Mouse (Mus musculus): Measurements from ENCODE around the gene Lrp10. TPM values are rescaled to one million over a fixed set of nuclear protein-coding genes. Genes with fewer than 3 reads are reported as not detected.

The Lrp10 gene
- total and polyA plus RNA-seq, 2 experiments from 2014 or later: 54.4 to 81.5 TPM

DNA sequence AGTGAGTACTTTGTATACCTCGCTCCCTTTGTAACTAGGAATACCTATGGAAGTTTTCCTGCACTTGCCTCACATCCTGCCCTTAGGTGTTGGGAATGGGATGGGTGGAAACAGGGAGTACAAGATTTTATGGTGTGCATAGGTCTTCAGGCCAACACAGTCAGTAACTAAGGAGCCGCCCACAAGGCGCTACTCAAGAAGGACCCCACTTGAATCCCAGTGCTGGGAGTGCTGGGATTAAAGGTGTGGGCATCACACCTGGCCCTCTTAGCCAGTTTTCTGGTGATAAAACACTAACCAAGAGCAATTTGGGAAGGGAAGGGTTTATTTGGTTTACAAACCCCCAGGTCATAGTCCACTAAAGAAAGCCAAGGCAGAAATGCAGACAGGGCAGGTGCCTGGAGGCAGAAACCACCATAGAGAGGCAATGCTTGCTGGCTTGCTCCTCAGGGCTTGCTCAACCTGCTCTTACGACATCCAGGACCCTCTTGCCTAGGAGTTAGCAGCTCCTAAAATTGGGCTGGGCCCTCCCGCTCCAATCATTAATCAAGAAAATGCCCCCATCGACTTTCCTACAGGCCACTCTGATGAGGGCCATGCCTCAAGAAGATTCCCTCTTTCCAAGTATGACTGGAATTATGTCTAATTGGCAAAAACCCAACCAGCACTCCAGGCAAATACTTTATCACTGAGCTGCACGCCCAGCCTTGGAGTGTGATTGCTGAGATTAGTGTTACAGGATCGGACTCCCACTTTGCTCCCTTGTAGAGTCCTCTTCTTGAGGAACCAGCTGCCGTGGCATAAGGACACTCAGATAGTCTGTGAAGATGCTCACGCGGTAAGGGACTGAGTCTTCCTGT lies 9.0 kb upstream of the Lrp10 start:
- TF ChIP-seq CTCF (IDR thresholded peaks at IDR 0.05; ENCODE audit: low read depth) (no peak), EP300 (IDR thresholded peaks at IDR 0.05; ENCODE audit: low read depth) (no peak)
- H3K4me1 ChIP-seq (ENCODE audit: control insufficient read depth, insufficient read depth): no peaks in the 10 kb centered on the region
- no peaks in the 10 kb centered on the region for H3K36me3 ChIP-seq (replicated peaks; ENCODE audit: control insufficient read depth, insufficient read depth, low read length)
- H3K9ac ChIP-seq (replicated peaks; ENCODE audit: low read depth, low read length): no peak overlapping the region
- no peaks in the 10 kb centered on the region for H3K27me3 ChIP-seq (ENCODE audit: control insufficient read depth, insufficient read depth, low read length)
- H3K27ac ChIP-seq (ENCODE audit: low read depth): no peak overlapping the region
- WGBS: 60% methylated on average over 11 of the region's 11 CpGs
- no peak overlapping the region for H3K4me3 ChIP-seq (ENCODE audit: low read depth, low read length)
- no peak for DNase-seq (ENCODE audit: low spot score)
- no peaks in the 10 kb centered on the region for H3K9me3 ChIP-seq (replicated peaks; ENCODE audit: control insufficient read depth, low read length)
- H3K4me2 ChIP-seq (ENCODE audit: low read depth, low read length): no peak overlapping the region
- no peak for ATAC-seq (ENCODE audit: insufficient read depth, low read depth)

GRCm38 (mm10) chr14:54457907-54458569 lies 5.9 kb upstream of the Lrp10 start:
- 60% methylated on average over 14 of the region's 14 CpGs for WGBS
- ATAC-seq (ENCODE audit: insufficient read depth, low read depth): no peak

DNA sequence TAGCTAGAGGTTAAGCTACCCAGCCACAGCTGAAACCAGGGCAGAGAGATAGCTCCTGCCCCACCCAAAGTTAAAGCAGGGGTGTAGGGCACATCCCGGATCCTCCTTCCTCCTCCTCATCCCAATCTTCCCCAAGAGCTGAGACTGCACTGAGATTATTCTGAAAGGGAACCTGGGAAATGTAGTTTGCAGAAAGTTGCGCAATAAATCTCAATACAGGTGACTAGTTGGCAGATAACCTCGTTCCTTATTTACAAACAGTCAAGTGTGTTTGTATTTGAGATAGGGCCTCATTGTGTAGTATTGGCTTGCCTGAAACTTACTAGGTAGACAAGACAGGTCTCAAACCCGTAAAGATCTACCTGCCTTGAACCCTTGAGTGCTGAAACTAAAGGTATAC lies 1.8 kb upstream of the Lrp10 start:
- no peaks in the 10 kb centered on the region for H3K9me3 ChIP-seq (replicated peaks; ENCODE audit: control insufficient read depth, low read length)
- no peak for TF ChIP-seq CTCF (IDR thresholded peaks at IDR 0.05; ENCODE audit: low read depth)
- TF ChIP-seq EP300 (IDR thresholded peaks at IDR 0.05; ENCODE audit: low read depth): no peak
- H3K4me3 ChIP-seq (ENCODE audit: low read depth, low read length): no peak overlapping the region
- peaks cover 10% of the 10 kb centered on the region for H3K36me3 ChIP-seq (replicated peaks; ENCODE audit: control insufficient read depth, insufficient read depth, low read length)
- no peaks in the 10 kb centered on the region for H3K4me1 ChIP-seq (ENCODE audit: control insufficient read depth, insufficient read depth)
- ATAC-seq (ENCODE audit: insufficient read depth, low read depth): no peak
- no peak overlapping the region for H3K27ac ChIP-seq (ENCODE audit: low read depth)
- H3K9ac ChIP-seq (replicated peaks; ENCODE audit: low read depth, low read length): no peak overlapping the region
- H3K4me2 ChIP-seq (ENCODE audit: low read depth, low read length): no peak overlapping the region
- no peak for DNase-seq (ENCODE audit: low spot score)
- H3K27me3 ChIP-seq (ENCODE audit: control insufficient read depth, insufficient read depth, low read length): no peaks in the 10 kb centered on the region
- 75% methylated on average over 4 of the region's 4 CpGs for WGBS

More at GRCm38 (mm10) chr14:54457907-54458569, 5.9 kb upstream of the Lrp10 start:
- Histone ChIP-seq H3K27ac (ENCODE audit: low read depth) (no peak overlapping the region), H3K27me3 (ENCODE audit: control insufficient read depth, insufficient read depth, low read length) (no peaks in the 10 kb centered on the region), H3K9me3 (replicated peaks; ENCODE audit: control insufficient read depth, low read length) (no peaks in the 10 kb centered on the region), H3K4me2 (ENCODE audit: low read depth, low read length) (no peak overlapping the region), H3K36me3 (replicated peaks; ENCODE audit: control insufficient read depth, insufficient read depth, low read length) (no peaks in the 10 kb centered on the region), H3K4me3 (ENCODE audit: low read depth, low read length) (no peak overlapping the region), H3K9ac (replicated peaks; ENCODE audit: low read depth, low read length) (no peak overlapping the region), H3K4me1 (ENCODE audit: control insufficient read depth, insufficient read depth) (no peaks in the 10 kb centered on the region)
- DNase-seq (ENCODE audit: low spot score): no peak
- no peak for TF ChIP-seq CTCF (IDR thresholded peaks at IDR 0.05; ENCODE audit: low read depth)
- TF ChIP-seq EP300 (IDR thresholded peaks at IDR 0.05; ENCODE audit: low read depth): no peak

DNA sequence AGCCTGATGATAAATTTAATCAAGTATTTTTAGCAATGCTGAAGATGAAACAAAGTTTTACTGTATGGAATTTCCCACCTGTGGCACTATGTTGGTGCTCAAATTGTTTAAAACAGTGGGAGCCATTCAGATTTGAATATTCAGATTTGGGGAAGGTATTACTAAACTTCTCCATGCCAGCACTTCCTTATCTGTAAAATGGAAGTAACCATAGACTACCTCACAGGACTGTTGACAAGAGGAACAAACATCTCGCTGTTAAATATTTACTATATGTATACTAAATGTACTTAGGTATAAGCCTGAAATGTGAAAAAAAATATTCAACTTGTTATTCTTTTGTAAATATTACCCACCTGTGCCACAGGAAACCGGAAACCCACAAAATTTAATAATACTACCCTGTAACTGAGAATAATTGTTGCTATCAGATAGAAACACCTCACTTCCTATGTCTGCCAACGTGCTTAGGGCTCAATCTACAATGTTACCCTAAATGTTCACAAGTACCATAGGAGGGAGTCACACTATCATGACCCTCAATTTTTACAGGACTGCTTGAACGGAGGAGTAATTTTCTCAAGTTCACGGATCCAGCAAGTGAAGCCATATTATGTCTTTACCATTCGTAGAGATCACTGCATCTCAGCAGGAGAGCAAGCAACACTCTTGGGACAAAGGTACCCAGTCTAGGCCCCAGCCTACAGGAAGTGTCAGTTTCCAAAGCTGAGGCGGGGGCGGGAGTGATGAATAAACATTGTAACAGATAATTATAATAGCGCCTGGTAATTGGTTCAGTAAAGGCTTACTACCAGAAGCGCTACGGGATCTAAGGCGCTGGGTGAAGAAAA lies 604 bp upstream of the Lrp10 start:
- no peaks in the 10 kb centered on the region for H3K27me3 ChIP-seq (ENCODE audit: control insufficient read depth, insufficient read depth, low read length)
- peak overlapping the region; percentile 91 for H3K27ac ChIP-seq (ENCODE audit: low read depth)
- DNase-seq (ENCODE audit: low spot score) (no peak), ATAC-seq (ENCODE audit: insufficient read depth, low read depth) (no peak)
- no peaks in the 10 kb centered on the region for H3K9me3 ChIP-seq (replicated peaks; ENCODE audit: control insufficient read depth, low read length)
- WGBS: 14% methylated on average over 12 of the region's 12 CpGs
- TF ChIP-seq CTCF (IDR thresholded peaks at IDR 0.05; ENCODE audit: low read depth): no peak
- TF ChIP-seq EP300 (IDR thresholded peaks at IDR 0.05; ENCODE audit: low read depth): 0 out of 2 replicates have a peak, but pooled peaks have one; percentile 20
- no peaks in the 10 kb centered on the region for H3K4me1 ChIP-seq (ENCODE audit: control insufficient read depth, insufficient read depth)
- H3K4me3 ChIP-seq (ENCODE audit: low read depth, low read length): peak overlapping the region; percentile 97
- peak overlapping the region; percentile 93; the same call in 1 of the 2 replicates for H3K9ac ChIP-seq (replicated peaks; ENCODE audit: low read depth, low read length)
- peak overlapping the region; percentile 93 for H3K4me2 ChIP-seq (ENCODE audit: low read depth, low read length)
- H3K36me3 ChIP-seq (replicated peaks; ENCODE audit: control insufficient read depth, insufficient read depth, low read length): peaks cover 21% of the 10 kb centered on the region

DNA sequence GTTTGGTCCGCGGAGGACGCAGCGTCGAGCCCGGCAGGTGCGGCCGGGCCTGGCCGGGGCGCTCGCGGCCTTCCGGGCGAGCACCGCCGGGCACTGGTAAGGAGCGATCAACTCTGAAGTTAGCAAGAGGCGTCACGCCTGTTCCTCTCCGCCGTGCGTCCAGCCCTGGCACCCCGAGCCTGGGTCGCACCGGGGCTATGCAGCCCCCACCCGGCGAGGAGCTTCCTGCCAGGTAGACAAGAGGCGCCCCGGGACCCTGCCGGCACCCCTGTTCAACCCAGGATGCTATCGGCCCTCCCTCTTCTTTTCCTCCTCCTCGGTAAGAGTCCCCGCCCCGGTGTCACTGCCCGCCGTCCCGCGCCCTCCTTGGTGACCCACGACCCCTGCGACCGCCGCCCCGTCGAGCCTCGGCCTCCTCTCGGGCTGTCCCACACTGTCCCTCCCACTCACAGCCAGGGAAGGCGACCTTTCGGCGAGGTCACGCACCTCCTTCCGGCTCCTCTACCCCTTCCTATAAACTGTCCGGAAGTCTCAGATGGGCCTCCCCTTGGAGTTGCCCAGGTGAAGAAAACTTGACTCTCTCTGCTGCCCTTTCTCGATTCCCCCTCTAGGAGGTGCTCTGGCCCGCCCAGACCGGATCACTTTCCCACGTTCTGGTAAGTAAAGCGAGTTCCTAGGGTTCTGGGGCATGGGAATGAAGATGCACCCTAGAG lies 512 bp downstream of the Lrp10 start:
- Histone ChIP-seq H3K4me2 (ENCODE audit: low read depth, low read length) (peak overlapping the region; percentile 93), H3K27me3 (ENCODE audit: control insufficient read depth, insufficient read depth, low read length) (no peaks in the 10 kb centered on the region), H3K9me3 (replicated peaks; ENCODE audit: control insufficient read depth, low read length) (no peaks in the 10 kb centered on the region), H3K27ac (ENCODE audit: low read depth) (peak overlapping the region; percentile 91), H3K4me1 (ENCODE audit: control insufficient read depth, insufficient read depth) (no peaks in the 10 kb centered on the region), H3K36me3 (replicated peaks; ENCODE audit: control insufficient read depth, insufficient read depth, low read length) (peaks cover 32% of the 10 kb centered on the region), H3K4me3 (ENCODE audit: low read depth, low read length) (peak overlapping the region; percentile 97), H3K9ac (replicated peaks; ENCODE audit: low read depth, low read length) (peak overlapping the region; percentile 93)
- TF ChIP-seq CTCF (IDR thresholded peaks at IDR 0.05; ENCODE audit: low read depth) (peak; percentile 58), EP300 (IDR thresholded peaks at IDR 0.05; ENCODE audit: low read depth) (no peak)
- DNase-seq (ENCODE audit: low spot score): peak; percentile 70
- under 1% methylated on average over 39 of the region's 57 CpGs for WGBS
- ATAC-seq (ENCODE audit: insufficient read depth, low read depth): peak; percentile 71
